Mouse (Mus musculus): ENCODE data around the gene Melk.

Gene Melk

DNA sequence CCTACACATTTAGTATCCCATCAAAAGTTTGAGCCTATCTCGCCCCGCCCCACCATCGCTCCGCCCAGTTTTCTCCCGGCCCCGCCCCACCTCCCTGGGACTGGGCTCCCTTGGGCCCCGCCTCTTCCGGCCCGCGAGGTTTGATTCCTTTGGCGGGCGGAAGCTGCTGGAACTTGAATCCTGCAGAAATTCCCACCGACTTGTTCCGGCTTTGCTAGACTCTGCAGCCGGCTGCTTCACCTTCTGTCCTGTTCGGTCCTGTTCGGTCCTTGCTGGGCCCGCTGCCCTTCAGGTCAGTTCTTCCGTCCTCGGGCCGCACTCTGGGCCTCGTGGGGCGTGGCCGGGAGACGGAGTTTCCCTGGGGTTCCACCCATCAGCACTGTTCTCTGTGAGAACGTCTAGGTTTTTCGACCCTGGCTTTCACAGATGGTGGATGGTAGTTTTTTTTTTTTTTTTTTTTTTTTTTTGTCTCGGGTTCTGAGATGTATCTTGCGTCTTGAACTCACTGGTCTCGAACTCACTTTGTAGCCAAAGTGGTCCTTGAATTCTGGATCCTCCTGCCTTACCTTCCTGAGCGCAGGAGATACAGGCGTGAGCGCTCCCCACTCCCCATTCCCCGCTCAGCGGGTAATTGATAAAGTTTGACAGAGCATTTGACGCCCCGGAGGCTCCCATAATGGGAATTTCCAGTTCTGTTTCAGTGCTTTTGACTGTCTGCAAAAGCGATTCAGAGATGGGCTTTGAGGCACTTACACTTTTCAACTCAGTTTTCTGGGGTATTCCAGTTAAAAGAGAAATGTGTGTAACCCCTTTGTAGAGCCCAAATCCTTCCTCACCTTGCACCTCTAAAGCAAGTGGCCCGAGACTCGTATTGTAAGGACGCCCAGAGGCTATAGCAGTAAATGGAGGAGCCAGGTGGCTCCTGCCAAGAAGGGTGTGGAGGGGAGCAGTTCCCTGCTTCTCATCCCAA is at the start of gene Melk:
Melk (plus strand) TSS at position 96 of the 970 bp plus-strand sequence.
- peak; percentile 50 to 69 for DNase-seq (ENCODE audit: low spot score in 2 of 2)

GRCm38 (mm10) chr4:44251521-44251920 is 49.2 kb upstream of the Melk start:
- DNase-seq (ENCODE audit: low spot score in 2 of 2): no peak

- no peak for DNase-seq (ENCODE audit: low spot score in 2 of 2)
Measured at GRCm38 (mm10) chr4:44251966-44252916, 48.4 kb upstream of the Melk start.

GRCm38 (mm10) chr4:44253191-44253590 is 47.5 kb upstream of the Melk start:
- DNase-seq (ENCODE audit: low spot score in 2 of 2): no peak

GRCm38 (mm10) chr4:44254579-44254978 is 46.1 kb upstream of the Melk start:
- no peak for DNase-seq (ENCODE audit: low spot score in 2 of 2)

DNA sequence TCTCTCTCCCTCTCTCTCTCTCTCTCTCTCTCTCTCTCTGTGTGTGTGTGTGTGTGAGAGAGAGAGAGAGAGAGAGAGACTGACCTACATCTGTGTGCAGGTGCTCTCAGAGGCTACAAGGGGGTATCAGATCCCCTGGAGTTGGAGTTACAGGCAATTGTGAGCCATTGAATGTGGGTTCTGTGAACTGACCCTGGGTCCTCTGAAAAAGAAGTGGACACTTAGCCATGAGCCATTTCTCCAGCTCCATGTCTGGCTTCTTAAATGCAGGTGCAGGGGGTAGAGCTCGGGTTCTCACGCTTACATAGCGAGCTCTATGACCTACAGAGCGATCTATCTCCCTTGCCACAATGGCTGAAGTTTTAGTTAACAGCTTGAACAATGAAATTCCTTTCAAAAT is 41.5 kb upstream of the Melk start:
- DNase-seq (ENCODE audit: low spot score in 2 of 2): no peak

GRCm38 (mm10) chr4:44260244-44260643 is 40.4 kb upstream of the Melk start:
- peak; percentile 6 to 23 for DNase-seq (ENCODE audit: low spot score in 2 of 2)

DNA sequence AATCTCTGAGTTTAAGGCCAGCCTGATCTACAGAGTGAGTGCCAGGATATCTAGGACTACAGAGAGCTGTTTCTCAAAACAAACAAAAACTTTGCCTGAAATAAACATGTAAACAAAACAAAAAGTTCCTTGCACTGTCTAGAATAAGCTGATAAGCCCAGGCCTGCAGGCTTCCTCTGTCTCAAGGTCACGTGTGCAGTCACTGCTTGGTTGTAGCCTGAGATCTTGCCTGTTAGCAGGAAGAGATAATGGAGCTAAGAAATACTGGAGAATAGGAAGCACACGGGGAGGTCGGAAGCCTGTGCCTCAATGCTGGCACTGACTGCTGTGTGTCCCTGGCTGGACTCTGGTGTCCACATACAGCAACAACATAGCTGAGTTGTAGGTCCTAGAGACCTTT is 35.2 kb upstream of the Melk start:
- no peak for DNase-seq (ENCODE audit: low spot score in 2 of 2)

DNA sequence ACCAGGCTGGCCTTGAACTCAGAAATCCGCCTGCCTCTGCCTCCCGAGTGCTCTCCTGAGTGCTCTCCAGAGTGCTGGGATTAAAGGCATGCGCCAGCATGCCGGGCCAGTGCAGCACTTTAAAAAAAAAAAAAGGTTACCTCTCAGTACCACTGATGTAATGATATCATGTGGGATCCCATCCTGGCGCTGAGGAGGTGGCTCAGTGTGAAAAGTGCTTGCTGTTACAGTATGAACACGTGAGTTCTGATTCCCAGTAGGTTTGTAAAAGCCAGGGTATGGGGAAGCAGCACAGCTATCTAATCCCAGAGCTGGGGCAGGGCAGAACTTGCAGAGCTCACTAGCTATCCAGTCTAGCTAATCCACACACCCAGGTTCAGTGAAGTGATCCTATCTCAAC is 33.2 kb upstream of the Melk start:
- DNase-seq (ENCODE audit: low spot score in 2 of 2): no peak

DNA sequence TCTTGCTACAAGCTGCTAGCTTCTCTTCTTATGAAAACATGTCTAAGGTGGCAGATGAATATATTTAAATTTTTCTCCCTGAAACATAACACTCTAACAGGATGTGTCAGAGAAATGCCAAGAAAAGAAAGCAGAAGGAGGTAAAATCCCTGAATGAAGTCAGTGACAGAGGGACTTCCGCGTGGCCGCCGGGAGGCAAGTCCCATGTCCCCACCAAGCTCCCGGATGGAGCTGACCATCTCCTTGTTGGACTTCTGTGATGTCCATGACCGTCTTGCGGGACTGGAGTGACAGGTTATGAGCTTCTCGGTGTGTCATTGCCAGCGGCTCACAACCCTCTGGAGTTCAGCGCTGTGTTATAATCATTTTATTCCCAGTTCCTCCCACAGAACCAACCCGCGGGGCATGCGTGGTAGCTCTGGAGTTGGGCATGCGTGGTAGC is 31.3 kb upstream of the Melk start:
- DNase-seq (ENCODE audit: low spot score in 2 of 2): no peak

DNA sequence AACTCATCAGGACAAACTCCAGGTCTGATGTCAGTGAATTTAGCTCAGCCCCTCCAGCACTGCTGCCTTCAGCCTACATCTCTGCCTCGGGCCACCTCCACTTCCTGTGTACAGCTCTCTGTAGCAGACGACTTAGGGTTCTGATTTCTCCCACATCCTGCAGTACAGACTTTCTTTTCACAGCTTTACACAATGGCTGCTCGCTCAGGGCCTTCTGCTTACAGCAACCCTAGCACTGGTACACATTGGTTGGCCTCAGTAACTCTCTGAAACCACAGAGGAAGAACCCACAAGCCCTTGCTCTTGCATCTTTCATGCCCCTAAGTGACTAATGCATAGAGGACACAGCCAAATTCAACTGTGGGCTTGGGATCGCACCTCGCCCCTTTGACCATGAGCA is 29.5 kb upstream of the Melk start:
- no peak for DNase-seq (ENCODE audit: low spot score in 2 of 2)

DNA sequence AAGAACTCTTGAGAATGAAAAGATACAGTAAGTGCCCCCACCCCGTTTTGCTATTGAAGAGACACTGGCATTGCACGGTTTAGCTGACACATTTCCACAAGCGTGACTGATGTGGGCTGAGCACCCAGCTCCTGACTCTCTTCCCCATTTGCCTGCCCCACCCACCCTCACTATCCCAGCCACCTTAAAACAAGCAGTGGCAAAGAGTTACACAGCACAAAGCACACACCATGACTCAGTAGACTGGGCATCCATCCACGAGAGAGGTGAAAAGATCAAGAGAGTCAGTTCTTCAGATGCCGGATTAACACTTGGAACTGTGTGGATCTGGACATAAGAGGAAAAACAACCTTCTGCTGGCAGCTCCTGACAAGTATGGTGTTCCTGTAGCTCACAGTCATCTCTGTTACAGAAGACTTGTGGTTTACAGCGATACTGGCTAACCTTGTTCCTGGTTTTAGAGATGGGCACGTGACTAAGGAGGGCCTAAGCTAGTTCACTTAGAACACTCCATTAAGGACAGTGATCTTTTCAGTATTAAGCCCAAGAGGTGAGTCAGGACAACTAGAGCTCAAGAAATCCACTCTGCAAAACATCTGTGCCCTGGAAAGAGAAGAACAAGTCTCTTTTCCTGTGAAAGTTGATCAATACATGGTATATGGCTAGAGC is 18.9 kb upstream of the Melk start:
- peak; percentile 25 to 27 for DNase-seq (ENCODE audit: low spot score in 2 of 2)

DNA sequence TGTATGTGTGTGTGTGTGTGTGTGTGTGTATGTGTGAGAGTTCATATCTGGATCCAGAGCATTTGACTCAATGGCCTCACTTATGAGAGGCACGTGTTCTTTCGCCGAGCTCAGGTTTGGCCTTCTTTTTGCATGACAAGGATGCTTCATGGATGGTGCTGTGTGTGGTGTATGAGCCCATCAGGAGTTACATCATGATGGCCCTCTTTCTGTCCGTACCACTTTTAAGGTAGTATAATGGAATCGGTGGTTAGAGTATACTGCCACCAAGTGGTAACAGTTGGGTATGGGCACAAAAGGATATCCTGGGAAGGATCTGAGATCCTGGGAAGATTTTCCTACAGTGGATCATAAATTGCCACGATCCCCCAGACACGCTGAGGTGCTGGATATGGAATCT is 8.1 kb upstream of the Melk start:
- DNase-seq (ENCODE audit: low spot score in 2 of 2): peak; percentile 3 to 16

DNA sequence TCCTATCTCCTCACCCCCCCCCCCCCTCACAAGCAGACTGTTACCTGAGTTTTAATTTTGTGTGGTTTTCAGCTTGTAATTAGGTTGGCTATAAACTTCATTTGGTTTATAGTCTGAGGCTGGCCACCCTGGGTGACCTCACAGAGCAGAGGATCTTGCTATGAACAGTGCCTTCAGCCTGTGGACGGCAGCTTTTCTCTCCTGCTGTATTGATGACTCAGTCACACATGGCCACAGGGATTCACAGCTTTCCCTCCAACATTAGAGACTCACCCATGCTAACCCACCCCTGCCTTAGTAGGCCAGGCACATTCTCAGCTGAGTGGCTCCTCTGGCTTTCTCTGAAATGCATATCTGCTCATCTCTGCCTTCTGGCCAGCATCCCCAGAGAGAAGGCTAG is 4.8 kb upstream of the Melk start:
- no peak for DNase-seq (ENCODE audit: low spot score in 2 of 2)

DNA sequence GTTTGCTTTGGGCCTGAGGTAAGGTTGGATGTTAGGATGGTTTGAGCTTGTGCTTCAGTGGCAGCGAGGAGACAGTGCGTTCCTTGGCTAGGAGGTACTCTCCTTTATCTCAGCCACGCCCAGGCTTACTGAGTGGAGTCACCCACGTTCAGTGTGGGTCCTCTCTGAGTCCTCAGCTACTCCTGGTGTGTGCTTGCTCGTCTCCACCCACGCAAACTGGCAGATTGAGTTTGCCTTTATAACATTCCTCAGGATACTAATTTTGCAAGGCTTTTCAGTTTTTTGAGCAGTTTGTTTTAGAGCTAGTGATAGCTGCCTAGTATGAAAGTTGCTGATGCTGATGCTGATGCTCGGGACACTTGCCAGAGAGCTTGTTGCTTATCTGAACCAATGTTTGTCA is 5.9 kb downstream of the Melk start:
- DNase-seq (ENCODE audit: low spot score in 2 of 2): no peak

GRCm38 (mm10) chr4:44310429-44310828 is 9.8 kb downstream of the Melk start:
- DNase-seq (ENCODE audit: low spot score in 2 of 2): no peak

DNA sequence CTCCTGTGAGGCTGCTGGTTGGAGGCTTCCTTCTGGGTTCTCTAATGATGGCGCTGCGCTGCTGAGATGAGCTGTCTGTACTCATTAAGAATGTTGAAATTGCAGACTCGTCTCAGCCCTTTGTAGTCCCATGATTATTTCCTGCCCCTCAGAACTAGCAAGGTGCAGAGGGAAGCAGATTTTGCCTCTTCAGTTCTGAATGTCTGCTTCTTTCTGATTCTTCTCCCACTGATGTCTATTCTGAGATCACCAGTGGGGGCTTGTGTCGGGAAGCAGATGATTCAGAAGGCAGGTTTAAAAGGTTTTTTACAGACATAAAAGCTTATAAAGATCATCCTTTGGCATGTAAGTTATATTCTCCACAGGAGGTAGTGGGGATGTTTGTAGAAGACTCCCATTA is 10.2 kb downstream of the Melk start:
- no peak for DNase-seq (ENCODE audit: low spot score in 2 of 2)

- DNase-seq (ENCODE audit: low spot score in 2 of 2): no peak
Measured at GRCm38 (mm10) chr4:44316270-44316809, 15.7 kb downstream of the Melk start.

DNA sequence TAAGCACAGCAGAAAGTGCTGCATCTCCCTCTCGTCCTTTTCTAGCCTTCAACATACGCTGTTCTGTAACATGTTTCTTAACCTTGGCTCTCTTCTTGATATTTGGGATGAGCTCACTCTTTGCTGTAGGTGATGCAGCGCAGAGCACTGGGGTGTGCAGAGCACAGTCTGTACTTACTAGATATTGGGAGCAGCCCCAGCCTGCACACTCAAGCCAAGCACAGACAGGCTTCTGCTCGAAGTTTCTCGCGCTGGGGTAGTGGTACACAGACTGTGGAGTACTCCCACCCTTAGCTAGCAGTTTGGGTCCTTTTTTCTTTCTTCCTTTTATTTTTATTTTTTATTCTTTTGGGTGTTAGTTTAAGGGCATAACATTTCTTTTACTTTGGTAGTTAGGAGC is 19.8 kb downstream of the Melk start:
- no peak for DNase-seq (ENCODE audit: low spot score in 2 of 2)

DNA sequence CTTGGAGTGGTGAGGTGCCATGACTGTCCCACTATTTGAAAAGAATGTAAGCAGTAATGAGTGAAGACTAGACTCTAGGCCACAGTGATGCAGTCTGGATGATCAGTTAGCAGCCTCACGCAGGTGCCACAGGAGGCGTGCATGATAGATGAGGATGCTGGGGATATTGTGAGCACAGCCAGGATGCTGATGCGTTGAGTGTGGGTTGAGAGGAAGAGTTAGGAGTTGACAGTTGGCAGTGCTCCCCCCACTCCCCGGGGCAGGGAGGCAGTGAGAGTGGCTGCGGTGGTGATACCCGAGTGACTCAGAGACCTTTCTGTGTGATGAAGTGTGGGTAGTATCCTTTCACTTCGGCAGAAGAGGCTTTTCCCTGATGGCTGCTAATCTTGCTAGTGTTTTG is 21.4 kb downstream of the Melk start:
- no peak for DNase-seq (ENCODE audit: low spot score in 2 of 2)

DNA sequence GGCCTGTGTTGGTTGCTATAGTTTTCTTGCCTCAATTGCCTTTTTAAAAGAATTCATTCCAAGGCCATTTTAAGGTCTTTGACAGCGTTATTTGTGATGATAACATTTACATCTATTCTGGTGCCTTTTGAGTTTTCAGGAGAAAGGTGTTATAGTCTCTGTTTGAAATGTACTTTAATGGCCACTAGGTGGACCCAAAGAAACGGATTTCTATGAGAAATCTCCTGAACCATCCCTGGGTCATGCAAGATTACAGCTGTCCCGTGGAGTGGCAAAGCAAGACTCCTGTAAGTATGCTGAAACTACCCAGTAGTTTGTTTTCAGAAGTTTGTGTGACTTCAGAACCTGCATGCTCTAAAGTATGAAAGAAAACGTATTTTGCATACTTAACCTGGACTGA is 24.8 kb downstream of the Melk start:
- DNase-seq (ENCODE audit: low spot score in 2 of 2): no peak

DNA sequence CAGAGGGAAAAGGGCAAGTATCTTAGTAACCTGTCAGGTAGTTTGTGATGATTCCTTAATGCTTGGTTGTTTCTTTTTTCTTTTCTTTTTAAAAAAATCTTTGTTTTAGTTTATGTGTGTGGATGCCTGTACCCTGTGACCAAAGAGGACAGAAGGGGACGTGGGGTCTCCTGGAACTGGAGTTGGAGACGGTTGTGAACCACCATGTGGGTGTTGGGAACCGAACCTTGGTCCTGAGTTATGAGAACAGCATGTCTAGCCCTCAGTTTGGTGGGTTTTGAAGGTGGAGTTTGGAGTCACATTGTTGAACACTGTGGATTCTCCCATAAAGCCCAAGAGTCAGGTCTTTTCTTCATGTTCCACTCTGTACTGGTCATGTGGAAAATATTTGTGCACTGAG is 26.0 kb downstream of the Melk start:
- no peak for DNase-seq (ENCODE audit: low spot score in 2 of 2)

Data from urinary bladder, adult 18-20 months (tissue).